Mouse (Mus musculus) v-Abl transformed pro-B cells (cell line): ENCODE data around the gene Tmem53.

Source experiments
- in situ Hi-C, 2 experiments: fragments of 400-800 bp; cut with MboI; formaldehyde crosslinking; loops; one replicate each; pipeline ENCODE4 v1.15.1; 2025; ENCODE audit not compliant: unreplicated experiment in 2 of 2

Gene Tmem53

DNA sequence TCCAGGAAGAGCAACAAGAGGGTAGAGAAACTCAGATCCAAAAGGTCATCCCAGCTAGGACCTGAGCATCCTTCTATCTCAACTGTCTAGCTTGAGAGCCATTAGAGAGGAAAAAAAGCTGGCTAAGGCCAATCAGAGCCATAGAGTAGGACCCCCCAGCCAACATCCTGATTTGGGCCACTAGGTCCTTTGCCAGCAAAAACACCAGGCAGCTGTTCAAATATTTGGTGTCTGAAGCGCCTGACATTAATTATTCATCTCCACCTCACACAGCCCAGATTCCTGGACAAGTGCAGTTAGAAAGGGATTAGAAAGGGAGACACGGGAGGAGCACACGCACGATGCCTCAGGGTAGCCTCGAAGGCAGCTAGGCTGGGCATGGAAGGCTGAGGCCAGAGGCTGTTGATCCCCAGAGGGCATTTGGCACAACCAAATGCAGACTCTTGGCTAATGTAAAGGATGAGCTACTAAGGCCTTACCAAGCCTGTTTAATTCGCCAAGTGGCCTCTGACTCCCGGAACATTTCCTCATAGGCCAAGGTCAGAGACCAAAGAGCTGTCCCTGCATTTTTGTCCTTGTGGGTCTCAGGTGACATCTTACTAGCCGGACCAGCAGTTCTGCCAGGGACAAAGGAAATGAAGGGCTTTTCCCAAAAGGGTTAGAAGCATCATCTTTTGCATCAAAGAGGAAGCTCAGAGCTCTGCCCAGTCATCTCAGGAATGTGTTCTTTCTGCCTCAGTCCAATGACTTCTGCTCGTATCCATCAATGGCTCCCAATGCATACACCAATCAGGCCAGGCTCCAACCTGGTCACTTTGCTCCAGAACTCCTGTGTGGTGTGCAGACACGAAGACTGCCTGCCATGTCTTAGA lies 26.9 kb downstream of the Tmem53 start:
- in situ Hi-C loops, result loop anchor here (10.0 kb wide), 2 partner anchors 246 to 396 kb away; no protein-coding TSS in a partner anchor

DNA sequence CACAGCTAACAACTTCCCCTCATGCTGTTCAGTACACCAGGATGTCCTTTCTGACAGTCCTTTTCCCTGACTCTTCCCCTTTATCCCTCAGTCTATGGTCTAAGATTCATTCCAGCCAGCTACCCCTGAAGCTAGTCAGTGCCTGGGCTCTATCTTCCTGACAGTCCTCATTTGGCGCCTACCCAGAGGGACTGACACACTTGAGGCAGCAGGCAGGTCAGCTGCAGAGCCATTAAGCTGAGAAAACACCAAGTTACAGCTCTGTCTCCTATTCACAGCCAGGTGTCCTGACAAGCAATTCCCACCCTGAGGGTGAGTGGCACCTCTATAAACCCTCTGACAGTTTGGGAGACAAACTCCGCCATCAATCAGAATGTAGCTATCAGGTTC lies 27.5 kb downstream of the Tmem53 start:
- in situ Hi-C loops, result loop anchor here (10.0 kb wide), 2 partner anchors 246 to 396 kb away; no protein-coding TSS in a partner anchor

DNA sequence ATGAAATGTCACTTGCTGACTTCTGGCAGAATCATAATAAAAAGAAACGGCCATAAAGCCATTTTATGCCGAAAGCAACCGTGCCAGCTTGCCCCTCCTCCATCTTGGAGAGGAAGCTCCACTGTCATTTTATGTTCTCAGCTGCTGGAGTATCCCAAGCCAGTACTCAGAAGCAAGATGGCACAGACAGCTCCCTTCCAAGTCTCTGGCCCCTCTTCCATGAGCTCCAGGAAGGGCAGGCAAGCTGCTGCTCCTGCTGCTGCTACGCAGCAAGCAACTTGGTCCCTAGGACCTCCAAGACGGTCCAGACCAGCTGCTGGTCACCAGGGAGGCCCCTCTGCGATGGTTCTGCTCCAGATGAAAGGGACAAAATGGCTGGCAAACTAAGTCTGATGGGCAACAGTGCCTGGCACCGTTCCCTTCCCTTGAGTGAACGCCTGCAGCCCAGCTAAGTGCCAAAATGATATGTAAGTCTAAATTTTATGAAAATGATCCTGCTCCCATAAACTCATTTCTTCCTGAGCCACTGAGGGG lies 28.7 kb downstream of the Tmem53 start:
- in situ Hi-C loops, result no loop called here

DNA sequence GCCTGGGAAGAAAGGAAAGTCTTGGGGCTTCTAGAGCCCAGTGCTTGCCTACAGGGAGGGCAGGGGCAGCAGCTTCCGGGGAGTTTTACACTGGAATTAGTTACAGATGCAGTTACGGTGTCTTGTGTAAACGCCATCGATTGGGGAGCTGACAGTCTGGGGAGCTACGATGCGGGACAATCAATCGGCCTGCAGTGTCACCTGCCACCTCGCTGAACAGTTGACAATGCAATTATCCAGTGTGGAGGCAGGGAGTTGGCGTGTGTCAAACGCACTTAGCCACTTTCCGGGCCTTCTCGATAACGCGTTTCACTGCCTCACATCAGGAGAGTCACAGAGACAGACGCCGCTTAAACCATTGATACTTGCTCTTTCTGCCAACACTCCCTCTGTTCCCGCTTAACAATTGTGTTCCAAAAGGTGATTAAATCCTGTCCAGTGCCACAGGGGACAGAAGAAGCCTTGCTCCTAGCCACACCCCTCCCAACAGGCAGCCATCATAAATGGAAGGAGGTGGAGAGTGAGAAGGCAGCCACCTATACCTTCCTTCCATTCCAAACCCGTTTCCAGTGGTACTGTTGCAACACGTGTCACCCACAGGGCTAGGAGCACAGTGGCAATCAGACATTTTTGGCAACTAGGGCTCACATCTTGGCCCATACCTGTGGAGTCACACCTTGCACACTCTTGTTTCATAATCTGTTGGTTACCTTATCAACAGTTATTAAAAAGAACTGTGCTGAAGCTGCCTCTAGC lies 29.5 kb downstream of the Tmem53 start:
- in situ Hi-C loops, result no loop called here

DNA sequence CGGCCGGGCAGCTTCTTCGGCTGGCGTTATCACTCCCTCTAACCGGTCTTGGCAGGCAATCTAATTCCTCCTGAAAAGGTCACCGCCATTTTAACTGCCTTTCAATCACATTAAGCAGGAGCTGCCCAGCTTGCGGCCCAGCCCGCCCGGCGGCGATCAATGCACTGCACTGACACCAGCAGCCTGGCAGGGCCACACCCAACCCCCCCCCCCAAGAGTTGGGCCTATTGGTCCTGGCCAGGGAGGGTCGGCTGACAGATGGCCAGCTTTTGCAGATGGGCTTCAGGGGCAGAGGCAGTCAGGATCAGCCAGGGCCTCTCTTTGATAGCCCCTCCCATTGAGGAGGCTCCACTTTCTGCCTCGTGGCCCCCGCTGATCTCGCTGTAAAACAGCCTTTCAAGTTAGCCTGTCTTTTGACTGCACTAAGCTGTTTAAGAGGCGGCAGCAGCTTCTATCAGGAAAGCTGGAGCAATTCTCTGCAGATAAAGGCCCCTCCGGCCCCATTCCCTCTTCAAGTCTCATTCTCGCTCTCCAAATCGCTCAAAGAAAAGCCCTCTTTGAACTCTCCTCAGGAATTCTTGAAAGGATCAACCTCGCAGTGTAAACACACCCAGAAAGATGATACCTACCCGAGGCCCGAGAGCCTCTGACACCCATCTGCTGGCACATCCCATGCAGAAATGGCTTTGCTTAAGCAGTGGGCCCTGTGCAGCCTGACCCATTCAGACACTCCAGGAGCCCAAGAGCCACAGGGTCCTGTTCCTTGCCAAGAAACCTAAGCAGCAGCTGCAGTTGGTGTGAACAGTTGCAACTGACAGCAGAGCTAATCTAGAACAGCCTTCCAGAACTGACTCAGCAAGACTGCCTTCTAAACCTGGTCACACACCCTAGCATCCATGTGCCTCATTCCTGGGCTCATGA lies 31.8 kb downstream of the Tmem53 start:
- in situ Hi-C loops, result no loop called here

DNA sequence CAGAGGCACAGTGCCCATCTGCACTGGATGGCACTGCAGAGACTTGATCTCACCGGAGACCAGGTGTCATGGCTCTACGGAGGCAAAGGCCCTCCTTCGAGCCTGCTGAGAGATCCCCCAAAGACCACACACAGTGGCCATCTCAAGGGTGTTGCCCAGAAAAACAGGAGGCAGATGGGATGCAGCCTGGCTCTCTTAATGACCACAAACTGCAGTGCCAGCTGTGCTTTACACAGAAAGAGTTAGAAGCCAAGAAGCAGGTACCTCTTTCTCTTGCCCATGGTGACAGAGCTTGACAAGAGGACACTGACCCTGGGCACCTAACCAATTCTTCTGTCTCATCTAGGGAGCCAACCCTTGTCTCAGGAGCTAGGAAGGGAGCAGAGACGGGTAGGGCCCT lies 32.6 kb downstream of the Tmem53 start:
- in situ Hi-C loops, result no loop called here

DNA sequence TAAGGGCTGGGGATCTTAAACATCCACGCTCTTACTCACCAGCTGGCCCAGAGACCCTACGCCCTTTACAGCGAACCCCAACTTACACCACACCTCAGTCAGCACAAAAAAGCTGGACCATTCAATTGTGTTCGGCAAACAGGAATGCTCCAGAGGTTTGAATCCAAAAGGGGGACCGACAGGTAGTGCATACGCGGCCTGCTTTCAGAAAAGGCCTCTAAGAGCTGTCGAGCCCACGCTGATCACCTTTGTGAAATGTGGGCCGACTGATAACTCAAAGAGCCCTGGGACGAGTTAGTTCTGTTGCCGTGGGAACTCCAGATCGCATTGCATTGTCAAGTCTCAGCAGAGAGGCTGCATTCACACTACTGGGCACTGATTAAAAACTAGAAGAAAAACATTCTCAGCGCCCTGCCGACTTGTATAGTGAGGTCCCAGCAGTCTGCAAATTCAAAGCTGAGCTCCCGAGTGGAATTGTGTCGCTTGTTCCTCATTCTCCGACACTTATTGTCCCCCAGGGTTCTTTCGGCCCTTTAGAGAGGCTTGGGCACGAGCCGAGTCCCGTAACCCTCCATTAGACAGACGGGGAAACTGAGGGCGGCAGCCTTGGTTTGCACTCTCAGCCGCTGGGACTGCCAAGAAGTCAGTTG lies 36.7 kb downstream of the Tmem53 start:
- in situ Hi-C loops, result no loop called here

DNA sequence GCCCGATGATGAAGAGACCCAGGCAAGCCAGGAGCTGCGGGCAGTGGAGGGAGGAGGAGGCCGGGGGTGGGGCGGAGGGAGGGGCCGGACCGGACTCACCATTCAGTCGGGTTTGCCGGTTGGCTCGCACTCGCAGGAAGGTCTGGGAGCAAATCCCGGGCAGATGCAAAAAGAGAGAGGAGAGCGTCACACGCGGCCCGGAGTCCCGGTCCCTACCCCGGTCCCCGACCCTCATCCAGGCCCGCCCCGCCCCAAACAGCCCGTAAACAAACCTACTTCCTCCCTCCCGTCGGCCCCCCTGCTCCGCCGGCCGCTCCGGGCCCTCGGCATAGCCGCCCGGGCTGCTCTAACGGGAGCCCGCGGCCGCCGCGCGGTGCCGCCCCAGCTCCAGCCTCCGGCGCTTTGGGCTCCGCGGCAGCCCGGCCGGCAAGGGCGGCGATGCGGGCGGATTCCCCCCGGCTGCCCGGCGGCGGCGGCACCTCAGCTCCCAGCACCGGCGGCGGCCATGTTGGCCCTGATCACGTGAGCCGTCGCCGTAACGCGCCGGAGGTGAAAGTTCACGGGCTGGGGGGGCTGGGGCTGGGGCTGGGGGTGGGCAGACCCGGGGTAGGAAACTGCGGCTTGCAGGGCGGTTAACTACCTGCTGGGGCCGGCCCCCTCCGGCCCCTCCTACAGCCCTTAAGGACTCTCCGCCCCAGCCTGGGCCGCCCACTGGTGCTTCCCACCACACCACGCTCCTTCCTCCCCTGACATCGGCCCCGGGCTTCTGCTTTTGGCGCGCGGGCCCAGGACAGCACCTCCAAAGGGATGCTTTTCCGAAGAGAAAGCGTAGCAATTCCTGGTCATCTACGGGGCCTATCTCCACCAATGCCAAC lies 37.4 kb downstream of the Tmem53 start:
- in situ Hi-C loops, result no loop called here

DNA sequence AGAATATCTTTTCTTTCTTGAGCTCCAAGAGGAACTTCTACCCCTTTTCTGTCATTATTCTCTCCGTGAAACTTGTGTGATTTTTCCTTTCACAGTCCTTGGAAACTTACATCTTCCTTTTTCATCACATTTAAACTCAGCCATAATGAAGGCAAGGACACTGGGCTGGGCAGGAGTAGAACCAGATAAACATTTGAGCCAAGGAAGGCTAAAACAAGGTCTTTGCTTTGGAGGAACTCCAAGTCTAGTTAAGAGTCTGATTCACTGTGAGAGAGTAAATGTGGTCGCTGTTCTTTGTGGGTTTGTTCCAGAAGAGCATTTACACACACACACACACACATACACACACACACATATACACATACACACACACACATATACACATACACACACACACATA lies 39.9 kb downstream of the Tmem53 start:
- in situ Hi-C loops, result no loop called here

DNA sequence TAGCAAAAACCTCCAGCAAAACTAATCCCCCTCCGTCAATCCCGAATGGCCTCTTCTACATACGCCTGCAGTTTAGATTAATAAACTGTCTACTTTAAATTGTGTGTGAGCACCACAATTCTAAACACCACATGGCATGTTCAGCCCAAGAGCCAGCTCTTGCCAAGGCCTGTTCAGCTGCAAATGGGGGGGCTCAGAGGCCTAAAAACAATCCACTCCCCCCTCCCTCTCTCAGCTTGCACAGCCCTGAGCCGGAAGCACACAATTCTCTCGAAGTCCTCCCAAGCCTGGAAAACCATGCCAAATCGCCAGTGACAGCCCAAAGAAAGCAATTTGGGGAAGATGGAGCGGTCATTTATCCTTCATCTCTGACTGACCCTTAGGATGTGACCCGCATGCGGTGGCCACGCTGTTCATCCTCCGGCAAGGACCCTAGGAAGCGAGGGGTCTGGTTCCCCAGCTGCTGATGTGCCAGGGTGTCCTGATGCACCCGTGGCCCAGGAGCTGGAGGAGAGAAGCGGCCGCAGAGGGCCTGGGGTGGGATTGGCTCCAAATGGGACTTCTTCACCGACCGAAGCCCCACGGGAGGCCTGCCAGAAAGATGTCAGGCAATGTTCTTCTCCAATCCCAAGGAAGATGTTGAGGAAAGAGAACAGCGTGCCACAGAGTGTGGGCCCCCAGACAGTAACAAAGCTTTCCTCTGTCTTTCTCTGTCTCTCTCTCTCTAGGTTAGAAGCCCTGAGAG lies 45.3 kb downstream of the Tmem53 start:
- in situ Hi-C loops, result no loop called here

DNA sequence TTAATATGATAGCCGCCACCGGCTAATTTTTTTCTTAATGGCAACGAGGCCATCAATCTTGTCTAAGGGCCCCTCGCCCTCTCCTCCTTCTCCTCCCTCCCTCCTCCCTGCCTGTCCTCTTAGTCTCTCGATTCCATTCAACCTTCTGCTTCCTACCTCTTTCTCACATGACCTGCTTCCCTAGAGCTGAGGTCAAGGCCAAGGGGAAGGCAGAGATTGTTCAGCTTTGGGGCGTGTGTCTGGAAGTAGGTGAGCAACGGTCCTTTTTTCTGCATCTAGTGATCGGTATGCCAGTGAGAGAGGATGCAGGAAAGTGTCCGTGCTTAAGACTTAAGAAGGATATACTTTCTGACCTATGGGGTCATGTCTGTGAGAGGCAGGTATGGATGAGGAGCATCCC lies 46.1 kb downstream of the Tmem53 start:
- in situ Hi-C loops, result no loop called here

DNA sequence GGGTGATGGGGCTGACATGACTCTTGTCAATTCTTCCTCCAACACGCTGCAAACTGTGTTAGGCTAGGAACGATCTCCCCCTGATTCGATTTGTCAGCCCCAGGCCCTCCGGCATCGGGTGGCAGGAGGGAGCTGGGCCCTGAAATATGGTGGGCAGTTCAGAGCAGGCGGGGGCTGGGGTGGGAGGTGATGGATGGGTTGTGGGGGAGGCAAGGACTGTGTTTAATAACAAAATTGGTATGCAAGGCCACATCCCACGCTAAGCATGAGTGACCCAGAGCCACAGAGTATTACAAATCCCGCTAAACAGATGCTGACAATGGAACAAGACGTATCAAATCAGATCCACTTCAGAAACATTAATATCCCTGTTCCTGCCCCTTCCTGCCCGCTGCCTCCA lies 48.2 kb downstream of the Tmem53 start:
- in situ Hi-C loops, result no loop called here

DNA sequence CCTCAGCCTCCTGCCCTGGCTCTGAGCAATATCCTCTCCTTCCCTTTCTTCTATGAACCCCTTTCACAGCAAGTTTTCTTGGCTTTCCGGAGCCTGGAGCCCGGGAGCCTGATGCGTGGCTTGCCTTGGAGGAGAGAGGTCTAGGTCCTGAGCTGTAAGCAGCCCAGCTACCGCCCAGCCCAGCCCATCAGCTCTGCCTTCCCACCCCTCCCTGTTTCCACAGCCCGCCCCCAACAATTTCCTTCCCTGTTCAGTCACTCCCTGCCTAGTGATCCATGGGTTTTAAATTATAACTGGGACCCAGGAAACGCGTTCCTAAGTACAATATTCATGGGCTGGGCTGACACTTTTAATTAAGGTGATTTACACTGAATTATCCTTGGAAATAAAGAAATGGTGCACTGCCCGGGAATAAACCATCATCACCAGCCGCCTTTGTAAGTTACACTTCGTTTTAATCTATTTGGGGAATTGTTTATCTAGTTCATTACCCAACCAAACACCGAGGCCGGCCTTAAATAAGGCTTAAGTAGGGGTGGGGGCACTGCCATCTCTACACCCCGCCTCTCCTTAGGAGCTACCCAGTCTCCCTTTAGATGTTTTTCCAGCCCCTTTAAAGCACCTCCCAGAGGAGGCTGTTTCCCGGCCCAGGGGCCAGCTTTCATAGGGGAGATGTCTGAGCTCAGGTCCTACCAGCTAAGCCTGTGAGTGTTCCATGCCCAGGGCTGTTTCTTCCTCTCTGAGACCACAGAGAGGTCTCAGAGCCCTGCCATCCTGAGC lies 50.5 kb downstream of the Tmem53 start:
- in situ Hi-C loops, result no loop called here

DNA sequence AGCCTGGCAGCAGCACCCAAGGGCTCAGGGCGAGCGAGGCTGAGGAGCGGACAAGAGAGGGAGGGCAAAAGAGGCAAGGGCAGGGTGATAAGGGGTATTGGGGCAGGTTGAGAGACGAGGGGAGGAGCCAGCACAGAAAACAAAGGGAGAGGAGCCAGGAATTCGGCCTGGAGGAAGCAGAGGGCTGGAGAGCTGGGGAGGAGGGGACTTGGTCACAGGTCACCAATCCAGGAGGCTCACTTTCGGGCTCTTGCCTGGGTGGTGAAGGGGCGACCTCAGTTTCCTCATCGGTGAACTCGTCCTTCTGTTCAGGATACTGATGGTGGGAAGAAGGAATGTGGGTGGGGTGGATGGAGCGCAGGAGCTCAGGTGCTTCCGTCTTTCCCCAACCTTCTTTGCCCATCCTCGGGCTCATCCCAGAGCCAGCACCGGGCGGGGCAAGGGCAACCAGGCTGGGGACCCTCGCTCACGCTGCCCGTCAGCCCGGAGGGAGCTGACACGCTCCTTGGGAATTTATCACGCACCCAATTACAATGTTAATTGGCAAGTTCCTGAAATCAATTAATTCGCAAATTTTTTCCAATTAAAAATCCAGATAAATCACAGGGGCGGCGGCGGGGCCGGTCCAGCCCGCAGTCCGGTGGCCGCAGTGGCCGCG lies 52.0 kb downstream of the Tmem53 start:
- in situ Hi-C loops, result no loop called here

DNA sequence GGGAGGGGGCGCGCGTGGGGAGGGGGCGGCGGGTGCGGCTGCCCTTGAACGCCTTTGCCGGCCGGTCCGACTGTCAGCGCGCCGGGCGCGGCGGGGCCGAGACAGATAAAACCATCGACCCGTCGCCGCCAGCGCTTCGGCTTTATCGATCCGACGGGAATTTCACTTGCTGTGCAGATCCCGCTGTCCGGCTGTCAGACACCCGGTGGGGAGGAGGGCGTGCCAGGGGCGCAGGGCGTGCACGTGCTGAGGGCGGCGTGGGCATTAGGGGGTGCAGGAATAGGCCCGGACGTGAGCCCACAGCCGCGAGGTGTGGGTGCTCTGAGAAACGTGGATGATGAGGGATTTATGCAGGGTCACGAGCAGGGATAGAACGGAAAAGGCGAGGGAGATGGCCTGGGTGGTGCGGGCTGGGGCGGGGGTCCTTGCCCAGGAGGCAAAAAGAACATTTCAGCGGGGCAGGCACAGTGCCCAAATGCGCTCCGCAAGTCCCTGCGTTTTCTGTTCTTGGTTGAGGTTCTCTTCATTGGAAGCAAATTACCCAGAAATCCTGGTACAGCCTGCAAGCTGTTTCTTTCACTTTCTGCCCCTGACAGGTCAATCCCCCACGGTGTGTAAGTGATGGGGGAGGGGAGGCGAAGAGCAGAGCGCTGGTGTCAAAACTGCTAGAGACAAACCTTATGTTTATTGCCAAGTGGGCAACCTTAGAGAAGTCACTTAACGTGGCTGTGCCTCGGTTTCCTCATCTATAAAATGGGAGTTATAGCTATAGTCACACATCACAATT lies 52.7 kb downstream of the Tmem53 start:
- in situ Hi-C loops, result no loop called here

DNA sequence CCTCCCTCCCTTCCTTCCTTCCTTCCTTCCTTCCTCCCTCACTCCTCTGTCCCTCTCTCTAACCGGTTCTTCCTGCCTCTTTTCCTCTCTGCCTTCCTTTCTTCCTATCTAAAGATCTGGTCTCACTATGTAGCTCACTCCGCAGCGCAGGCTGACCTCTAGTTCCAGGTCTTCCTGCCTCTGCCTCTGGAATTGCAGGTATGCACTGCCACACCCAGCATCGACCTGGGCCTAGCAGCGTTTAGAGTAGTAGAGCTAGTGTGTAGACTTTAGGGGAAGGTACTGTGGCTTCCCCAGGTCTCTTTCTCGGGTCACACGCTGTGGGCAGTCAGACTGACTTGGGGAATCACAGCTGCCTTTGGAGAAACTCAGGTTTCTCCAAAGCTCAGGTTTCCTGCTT lies 53.7 kb downstream of the Tmem53 start:
- in situ Hi-C loops, result no loop called here
